Mouse (Mus musculus) frontal cortex, postnatal 14 days (tissue): Measurements from ENCODE around the gene Paqr4.

Experiments used
- DNase-seq, 2 experiments: peaks; one replicate each; pipeline ENCODE4 v3.0.0; 2022; ENCODE audit warnings: low spot score in 2 of 2

Gene Paqr4

GRCm38 (mm10) chr17:23726758-23727142 is 13.9 kb downstream of the Paqr4 start:
- peak in 1 of 2 experiments; percentile 48 for DNase-seq

- DNase-seq, result peak; percentile 84 to 89
These were observed 14.5 kb downstream of the Paqr4 start, which contains the start of gene Pkmyt1 for GRCm38 (mm10) chr17:23725999-23726757. Gene Pkmyt1, plus strand, starts transcription at chr17:23726336.

GRCm38 (mm10) chr17:23725477-23725876 is 15.2 kb downstream of the Paqr4 start:
- no peak for DNase-seq

- no peak for DNase-seq
These were observed 18.1 kb downstream of the Paqr4 start, which contains the start of gene 1520401A03Rik for GRCm38 (mm10) chr17:23722376-23723125. Gene 1520401A03Rik, minus strand, starts transcription at chr17:23722783.

- no peak for DNase-seq
These were observed 18.8 kb downstream of the Paqr4 start for GRCm38 (mm10) chr17:23721886-23722285.

GRCm38 (mm10) chr17:23719455-23719854 is 21.2 kb downstream of the Paqr4 start:
- no peak for DNase-seq

- DNase-seq, result no peak
These were observed 23.7 kb downstream of the Paqr4 start for GRCm38 (mm10) chr17:23717003-23717402.

GRCm38 (mm10) chr17:23706212-23706611 is 34.5 kb downstream of the Paqr4 start:
- peak; percentile 55 to 72 for DNase-seq

GRCm38 (mm10) chr17:23705525-23706104 is 35.1 kb downstream of the Paqr4 start:
- no peak for DNase-seq

- no peak for DNase-seq
These were observed 35.9 kb downstream of the Paqr4 start for GRCm38 (mm10) chr17:23704741-23705140.

GRCm38 (mm10) chr17:23703301-23703700 is 37.4 kb downstream of the Paqr4 start:
- DNase-seq, result no peak

- peak; percentile 85 for DNase-seq
These were observed 40.6 kb downstream of the Paqr4 start for GRCm38 (mm10) chr17:23700079-23700478.

- no peak for DNase-seq
These were observed 41.3 kb downstream of the Paqr4 start for GRCm38 (mm10) chr17:23699131-23700077.

- no peak for DNase-seq
These were observed 44.9 kb downstream of the Paqr4 start for GRCm38 (mm10) chr17:23695801-23696200.

- DNase-seq, result no peak
These were observed 46.2 kb downstream of the Paqr4 start for GRCm38 (mm10) chr17:23694491-23694890.
